Mouse (Mus musculus) adrenal gland, adult 2 months (tissue): ENCODE data around the gene Meis1. TPM values are rescaled to one million over a fixed set of nuclear protein-coding genes. Genes with fewer than 3 reads are reported as not detected.

Source experiments
- DNase-seq: peaks from one replicate; pipeline ENCODE4 v3.0.0; 2021
- polyA plus RNA-seq: library from polyadenylated mRNA; depleted of rRNA; stranded (reverse); fragments of >200 nt; gene quantifications from 2 replicates; pipeline ENCODE4 v1.2.3, GENCODE M21; 2012
- total RNA-seq, 2 experiments: library from RNA; stranded (reverse); gene quantifications; 2 replicates each; pipeline ENCODE4 v1.2.3; 2021

Gene Meis1
- total and polyA plus RNA-seq, 3 experiments: 27.5 to 50.7 (median 45.9) TPM

DNA sequence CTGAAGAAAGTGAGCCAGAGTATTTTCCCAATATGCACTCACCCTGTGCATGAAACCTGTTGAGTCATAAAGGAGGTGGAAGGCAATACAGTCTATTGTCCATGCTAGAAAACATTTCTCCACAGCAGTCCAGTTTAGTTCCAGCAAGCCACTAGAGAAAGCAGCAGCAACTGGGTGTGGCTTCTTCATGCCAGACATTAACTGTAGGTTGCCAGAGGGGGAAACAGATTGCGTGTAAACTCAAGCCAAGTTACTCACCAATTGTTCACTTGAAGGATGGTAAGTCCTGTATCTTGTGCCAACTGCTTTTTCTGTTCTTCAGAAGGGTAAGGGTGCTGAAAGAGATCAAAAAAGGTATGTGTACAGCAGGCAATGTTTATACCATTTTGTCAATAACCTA is 113.4 kb downstream of the Meis1 start:
- peak; percentile 38 for DNase-seq

DNA sequence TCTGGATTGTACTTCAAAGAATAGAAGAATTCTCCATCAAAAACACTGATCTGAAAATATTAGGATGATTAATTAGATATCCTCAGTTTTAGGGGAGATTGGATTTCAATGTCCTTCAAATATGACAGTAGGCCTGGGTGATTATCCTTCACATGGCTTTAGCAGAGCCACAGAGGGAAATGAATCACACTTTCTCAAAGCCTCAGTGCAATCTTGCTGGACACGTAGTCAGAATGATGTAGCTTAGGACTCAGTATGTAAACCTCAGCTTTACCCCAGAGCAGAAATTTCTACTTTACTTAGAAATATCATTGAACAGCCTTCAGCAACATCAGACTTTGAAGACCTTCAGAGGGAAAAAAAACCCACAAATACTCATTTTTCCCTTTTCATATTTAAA is 113.9 kb downstream of the Meis1 start:
- no peak for DNase-seq

DNA sequence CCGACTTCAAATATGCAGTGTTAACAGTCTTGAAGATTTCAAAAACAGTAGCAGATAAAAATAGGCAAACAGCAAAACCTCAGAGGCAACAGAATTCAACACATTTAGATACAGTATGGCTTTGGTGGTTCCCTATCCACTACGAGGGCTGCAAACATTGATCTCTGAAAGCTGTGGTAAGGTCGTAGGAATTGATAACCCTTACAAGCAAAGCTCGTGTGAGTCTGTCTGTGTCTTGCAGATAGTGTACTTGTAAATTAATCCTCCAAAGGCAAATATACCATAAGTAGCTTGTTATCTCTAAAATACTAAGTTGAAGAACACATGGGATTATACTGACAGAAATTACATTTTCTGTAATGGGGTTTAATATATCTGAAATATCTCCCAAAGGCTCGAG is 114.5 kb downstream of the Meis1 start:
- no peak for DNase-seq

DNA sequence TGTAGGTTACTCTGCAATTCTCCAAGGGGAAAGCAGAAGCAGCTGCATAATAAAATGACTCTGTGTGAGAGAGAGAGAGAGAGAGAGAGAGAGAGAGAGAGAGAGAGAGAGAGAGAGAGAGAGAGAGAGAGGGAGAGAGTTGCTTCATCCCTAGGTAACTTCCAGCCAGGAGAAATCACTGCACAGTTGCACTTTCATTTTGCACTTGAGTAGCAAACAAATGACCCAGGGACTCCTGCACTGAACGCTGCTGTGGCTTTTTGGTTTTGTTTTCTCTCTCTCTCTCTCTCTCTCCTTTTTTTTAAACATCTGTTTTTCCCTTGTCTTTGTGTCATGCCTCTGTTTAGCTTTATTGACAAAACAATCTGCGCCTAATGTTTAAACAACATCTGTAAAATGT is 118.3 kb downstream of the Meis1 start:
- DNase-seq: no peak

DNA sequence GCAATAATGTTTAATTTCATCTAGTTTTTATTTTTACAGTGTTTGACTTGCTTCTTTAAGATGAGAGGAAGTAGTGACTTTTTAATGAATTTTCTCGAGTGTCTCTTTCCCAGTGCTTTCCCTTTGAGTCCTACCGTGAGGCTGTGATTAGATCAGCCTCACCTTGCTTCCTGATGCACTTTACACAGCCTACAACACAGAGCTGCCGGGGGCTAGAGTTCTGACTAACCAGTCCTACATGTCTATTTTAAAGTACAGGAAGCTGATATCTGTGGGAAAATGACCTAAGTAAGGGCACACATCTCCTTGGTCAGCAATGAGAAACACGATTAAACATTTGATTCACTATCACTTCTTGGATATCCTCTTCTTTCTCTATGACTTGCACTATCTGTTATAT is 119.9 kb downstream of the Meis1 start:
- DNase-seq: no peak

DNA sequence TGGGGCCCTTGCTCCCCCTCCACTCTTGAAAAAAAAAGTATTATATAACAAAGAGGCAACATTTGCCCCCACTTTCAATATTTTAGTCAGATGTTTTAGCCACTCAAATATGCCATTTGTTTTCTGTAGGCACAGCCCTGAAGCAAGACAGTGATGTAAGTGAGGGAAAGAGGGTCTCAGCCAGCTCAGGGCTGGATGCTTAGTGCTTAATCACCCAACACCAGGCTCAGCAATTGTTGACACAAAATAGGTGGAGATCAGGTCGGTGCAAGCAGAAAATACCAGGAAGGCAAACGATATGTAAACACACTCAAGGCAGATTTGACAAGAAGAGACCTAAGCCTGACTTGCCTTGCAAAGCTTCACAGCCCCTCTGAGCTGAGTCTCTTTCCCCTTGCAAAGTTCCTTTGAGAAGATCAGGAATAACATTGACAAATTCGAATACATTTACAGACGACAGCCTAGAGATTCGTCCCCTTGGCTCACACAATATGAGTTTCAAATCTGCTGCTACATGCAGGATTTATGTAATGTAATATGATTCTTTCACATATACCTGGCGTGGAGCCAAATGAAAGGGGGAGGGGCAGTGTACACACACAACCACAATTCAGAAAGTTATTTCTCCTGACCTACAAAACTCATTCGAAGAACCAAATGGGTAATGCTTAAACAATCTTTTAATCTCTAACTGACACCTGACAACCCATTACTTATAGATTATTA is 120.7 kb downstream of the Meis1 start:
- no peak for DNase-seq

DNA sequence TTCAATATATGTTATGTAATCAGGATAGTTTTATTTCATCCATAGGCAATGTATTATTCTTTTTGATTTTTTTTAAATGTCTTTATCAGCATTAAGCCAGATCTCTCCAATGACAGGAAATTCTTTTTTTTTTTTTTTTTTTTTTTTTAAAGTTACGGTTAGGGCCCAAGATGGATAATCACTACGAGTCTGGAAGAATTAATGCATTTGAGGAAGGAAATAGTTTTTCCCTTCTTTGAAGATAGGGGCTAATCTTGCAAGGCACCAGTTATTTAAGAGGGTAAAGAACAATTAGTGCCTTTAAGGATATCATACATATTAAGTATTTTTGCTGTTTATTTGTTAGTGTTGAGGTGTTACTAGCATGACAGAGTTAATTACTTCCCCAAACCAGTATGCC is 121.5 kb downstream of the Meis1 start:
- no peak for DNase-seq

DNA sequence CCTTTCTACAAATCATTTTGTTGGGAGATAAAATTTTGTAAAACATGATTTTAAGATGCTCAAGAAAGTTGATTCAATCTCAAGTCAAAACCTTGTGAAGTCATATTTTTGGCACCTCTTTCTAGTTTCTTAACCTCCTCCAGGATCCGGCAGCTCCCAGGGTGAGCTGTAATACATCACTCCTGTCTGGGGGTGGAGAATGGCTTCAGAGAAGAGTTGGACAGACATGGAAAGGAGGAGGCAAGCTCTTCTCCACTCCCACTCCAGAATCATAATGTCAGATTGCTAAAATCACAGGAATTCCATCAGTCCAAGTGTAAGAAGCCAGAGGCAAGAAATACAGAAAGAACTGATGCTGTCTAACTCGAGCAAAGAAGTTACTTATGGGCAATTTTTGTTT is 126.3 kb downstream of the Meis1 start:
- DNase-seq: peak; percentile 29

DNA sequence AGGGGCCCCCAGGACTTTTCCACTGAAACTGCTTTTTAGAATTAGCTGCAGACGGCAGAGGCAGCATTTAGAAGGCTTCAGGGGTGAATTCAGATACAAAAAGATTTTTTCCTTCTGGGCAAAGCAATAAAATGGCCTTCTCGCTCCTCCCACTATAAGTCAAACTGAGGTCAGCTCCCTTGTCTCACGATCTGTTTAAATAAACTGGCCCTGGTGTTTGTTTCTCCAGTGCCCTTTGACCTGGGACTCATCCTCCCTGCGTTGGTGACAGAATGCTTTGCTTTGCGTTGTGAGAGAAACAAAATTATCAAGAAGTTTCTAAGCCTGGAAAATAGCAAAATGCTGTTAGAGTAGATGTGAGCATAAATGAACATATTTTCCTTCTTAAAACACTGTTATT is 129.6 kb downstream of the Meis1 start:
- no peak for DNase-seq

DNA sequence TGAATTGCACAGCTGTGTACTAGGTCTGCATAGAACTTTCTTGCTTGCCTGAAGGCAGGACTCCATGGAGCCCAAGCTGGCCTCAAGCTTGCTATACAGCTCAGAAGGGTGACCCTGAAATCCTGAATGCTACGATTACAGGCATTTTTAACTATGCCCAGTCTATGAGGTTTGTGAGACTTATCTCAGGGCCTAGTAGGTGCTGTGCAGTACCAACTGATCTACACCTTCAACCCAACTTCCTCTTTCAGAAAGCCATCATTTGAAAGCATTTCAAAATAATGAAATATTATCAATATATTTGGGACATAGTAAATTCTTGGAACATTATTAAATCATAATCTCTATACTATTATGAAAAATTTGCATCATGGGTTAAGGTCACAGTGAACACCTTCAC is 130.1 kb downstream of the Meis1 start:
- no peak for DNase-seq

DNA sequence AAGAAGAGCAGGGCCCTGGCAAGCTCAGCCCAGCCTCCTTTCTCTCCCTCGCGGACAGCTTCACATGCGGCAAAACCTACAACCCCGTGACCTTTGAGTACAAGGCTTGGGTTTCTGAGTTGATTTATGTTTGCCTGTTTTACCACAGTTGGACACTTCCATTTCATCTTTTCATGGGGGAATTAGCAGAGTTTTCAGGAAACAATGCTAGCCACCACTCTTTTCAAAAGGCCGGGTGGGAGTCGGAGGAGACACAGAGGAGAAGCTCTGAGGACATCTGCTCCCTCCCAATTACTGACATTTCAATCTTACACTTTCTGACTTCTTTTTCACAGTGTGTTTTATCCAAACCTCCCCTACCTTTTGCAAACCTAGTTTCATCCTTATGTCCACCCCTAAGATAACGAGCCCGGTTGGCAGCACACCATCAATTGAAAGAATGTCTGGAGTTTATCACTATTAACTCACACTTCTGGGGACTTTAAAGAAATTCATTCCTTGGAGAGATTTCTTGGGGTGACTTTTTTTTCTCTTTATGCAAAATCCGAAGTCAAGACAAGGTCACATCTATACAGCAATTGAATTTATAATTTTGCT is 133.0 kb downstream of the Meis1 start:
- DNase-seq: peak; percentile 80

DNA sequence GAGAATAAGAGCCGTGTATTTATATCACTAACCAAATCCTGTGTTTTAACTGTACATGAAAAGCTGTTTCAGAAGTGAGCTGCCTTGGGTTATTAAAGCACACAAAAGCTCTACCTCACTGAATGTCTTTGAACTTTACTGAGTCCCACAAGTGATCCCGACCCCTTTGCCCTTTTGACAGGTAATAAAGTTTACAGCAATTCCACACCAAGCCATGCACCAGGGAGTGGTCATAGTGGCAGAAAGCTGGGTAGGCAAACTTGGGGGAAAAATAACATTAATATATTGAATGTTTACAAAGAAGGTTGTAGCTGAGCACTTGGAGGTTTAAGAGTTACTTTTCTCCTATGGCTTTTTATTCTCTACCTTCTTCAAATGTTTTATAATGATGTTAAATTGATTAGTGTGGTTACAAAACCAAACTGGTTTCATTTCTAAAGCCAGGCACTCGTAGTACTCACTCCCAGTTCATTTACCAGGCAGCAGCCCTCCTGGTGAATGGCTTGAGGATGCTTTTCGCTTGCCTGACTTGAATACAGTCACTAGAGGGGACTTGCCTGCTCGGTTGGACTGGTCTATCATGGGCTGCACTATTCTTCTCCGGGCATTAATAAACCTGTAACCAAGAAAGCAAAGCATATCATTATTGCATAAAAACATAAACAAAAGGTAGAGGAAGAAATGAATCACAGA is 133.6 kb downstream of the Meis1 start:
- no peak for DNase-seq

DNA sequence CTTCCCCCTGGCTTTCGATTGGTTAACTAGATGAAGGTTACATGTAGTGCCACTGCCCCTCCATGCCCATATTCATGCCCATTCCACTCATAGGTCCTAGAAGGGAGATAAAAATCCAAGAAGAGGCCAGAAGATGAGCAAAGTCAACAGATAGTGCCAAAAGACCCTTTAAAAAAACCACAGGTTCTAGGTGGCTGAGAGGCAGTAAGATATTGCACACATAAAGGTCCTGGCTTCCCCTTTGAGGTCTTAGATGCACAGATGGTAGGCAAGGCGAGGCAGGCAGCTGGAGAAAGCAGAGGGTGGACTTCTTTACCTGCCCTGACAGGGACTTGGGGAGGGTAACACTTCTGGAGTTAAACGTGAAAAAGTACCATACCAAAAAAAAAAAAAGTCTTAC is 134.8 kb downstream of the Meis1 start:
- no peak for DNase-seq

DNA sequence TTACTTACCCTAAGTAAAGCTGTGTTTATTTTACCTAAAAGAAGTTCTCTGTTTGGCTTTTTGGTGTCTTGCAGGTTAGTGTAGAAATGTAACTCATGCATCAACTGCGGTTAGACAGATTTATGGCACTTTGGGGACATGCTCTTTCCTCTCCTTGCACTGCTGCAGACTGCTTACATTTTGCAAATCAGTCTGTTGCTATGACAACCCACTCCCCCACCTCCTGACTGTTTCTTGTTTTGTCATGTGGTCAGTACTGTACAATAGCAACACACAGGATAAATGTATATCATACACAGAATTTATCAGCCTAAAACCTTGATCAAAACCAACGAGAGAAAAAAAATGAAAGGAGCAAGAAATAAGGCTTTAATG is 135.3 kb downstream of the Meis1 start:
- peak; percentile 47 for DNase-seq

DNA sequence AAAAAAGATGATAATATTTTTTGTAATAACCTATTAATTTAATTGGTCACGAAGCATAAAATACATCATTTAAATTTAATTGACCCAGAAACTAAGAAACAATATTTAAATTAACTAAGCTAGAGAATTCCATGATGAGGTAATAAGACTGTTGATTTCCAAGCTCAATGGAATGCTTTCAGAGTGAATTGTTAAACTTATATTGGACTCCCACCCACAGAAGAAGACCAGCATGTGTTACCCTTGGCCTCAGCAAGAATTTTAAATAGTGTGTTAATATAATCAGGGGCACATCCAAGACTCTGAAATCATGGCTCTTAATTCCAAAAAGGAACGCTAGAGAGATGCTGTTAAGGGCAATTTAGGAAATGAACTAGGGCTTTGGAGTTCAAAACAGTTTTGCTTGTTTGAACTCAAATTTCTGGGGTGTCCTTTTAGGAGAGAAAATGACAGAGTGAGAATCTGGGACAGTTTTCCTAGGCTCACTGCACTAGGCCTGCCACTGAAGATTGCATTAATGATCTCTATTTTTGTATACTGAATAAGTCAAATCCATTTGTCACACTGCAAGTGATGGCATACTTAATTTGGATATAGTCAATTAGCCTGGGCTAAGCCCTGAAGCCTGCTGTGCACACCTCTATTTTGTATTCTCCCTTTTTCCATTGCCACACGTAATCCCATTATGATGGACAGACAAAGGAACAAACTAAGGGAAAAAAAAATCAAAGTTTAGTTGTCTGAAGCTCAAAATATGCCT is 135.9 kb downstream of the Meis1 start:
- no peak for DNase-seq

DNA sequence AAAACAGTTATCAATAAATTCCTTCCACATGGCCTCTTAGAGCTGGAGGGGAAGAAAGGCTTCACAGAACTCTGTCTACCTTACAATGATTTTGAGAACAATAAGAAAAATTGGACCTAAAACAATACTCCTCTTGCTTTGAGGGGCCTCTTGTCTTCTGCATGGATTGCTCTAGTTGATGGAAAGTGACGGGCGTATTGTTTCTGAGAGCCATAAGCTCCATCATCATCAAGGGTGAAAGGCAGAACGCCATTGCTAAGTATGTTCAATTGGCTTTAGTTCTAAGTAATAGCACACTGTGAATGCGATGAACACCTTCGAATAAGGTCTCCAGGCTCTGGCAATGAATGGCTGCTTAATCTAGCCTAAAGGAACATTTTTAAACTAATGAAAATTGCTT is 136.5 kb downstream of the Meis1 start:
- DNase-seq: no peak

DNA sequence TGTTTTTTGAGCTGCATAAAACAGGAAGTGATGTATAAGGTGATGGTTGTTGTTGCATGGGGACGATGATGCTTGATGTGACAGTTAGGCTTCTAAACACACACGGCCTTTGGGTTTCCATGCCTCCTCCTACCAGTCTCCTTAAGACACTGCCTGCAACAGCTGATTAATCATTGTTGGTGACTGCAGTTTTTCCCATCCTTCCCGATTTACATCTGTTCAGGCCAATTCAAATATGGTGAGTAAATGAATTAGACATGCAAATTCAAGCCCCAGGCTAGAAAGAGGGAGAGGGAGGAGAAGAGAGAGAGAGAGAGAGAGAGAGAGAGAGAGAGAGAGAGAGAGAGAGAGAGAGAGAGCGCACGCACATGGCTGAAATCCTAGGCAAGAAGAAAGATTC is 138.0 kb downstream of the Meis1 start:
- DNase-seq: no peak

DNA sequence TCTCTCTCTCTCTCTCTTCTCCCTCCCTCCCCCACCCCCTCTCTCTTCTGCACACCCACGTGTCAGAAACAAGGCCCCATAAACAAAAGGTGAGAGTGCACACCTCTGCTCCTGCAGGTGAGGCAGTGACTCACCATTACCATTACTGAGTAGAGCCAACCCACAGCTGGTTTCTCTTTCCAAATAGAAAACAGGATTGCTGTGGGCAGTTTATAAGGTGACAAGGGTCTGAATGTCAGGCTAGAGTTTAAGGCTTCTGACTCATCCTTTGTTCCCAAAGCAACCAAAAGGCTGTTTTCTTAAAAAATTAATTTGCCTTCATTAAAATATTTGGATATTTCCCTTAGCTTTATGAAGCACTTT is 139.3 kb downstream of the Meis1 start:
- no peak for DNase-seq

DNA sequence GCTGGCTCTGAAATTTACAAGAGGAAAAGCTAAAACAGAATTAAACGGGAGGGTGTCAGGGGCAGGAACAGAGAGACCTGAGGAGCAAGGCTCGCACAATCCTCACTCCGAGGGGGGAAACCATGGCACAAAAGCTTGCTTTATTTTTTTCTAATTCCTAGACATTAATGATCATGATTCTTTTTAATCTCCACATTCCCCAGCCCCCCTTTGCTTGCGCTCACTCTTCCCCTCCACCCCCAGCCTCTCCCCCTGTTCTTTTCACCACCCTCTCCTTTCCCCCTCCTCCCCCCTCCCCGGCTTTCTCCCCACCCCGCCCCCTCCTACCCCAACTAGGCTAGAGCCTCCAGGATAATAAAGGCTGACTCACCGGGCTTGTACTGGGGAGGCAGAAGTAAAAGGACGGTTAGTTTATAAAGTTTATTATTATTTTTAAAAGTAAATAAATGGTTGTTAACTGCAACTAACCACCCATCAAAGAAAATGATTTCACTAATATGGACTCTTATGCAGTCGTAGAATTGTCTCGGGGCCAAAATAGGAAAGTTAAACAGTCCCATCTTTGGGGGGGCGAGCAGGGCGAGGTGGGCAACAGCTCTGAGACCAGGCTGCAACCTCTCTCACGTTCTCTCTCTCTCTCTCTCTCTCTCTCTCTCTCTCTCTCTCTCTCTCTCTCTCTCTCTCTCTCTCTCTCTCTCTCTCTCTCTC is 139.9 kb downstream of the Meis1 start:
- DNase-seq: peak; percentile 58

DNA sequence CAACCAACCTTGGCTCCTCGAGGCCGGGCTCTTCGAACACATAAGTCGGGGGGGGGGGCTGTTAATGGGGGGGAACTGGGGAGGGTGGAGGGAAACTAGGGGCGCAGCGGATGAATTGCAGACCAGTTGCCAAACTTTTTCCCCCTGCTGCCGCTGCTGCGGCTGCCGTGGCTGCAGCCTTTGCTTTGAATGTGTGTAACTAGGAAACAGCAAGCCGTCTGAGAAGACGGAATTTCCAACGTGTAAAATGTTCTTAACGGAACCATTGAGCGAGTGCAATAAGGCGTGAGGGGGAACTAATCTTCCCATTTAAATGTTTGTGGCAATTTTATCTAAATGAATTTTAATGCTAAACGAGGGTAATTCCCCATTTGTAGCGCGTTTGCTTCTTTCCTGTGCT is 140.8 kb downstream of the Meis1 start:
- DNase-seq: peak; percentile 64

DNA sequence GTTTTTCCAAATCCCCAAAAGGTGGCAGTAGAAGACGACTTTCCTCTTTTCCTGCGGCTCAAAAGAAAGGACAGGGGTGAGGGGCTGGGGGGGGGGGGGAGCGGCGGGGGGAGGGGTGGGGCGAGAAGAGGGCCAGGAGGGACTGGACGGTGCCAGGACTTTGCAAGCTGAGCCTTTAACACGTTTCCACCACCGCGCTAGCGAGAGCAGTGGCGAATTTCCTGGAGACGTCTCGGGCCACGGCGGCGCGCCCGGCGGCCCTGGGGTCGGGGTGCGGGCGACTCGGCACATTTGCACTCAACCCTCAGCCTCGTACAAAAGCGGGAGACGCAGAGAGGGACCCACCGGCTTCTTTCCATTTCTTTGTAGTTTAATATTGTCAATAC is 141.2 kb downstream of the Meis1 start:
- peak; percentile 88 for DNase-seq

DNA sequence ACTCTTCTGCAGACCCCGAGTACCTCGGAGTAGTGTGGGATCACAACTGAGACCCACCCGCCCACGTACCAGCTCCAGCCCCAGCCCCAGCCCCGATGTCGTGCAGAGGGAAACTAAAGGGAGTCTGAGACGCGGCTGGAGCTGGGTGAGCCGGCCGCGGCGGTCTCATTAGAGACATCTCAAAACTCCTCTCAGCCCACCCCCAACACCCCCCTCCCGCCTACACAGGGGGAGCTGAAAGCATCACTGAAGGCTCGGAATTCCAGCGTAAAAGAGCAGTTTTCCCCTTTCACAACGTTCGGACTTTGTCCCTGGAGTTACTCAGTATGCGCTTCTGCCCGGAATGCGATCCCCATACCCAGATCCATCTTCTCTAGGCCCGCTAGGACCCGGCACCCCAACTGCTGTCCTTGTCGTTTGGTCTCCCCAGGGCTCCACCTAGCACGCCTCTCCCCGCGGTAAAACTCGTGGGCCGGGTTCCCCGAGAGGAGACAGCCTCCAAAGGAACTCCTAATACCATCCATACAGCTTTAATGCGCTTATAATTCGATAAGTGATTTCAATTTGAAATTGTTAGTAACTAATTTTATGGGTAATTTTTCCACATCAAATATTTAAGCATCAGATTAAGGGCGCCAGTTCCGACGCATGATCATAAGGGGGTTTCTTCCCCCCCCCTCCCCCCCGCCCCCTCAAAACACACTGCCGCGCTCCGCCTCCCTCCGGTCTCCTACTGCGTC is 141.7 kb downstream of the Meis1 start:
- DNase-seq: peak; percentile 76
